8 mouse cellular contexts compared by ENCODE assay signal in the genomic region with DNA sequence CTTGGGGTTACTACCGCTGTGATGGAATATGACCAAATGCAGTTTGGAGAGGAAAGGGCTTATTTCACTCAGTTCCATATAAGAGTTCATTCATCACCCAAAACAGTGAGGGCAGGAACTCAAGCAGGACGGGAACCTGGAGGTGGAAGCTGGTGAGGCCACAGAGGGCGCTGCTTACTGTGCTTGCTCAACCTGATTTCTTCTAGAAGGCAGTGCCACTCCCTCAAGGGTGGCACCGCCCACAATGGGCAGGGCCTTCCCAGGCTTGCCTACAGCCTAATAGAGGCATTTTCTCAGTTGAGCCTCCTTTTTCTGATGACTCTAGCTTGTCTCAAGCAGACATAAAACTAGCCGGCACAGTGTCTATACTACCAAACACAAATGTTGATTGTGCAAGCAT. TPM values are rescaled to one million over a fixed set of nuclear protein-coding genes. Genes with fewer than 3 reads are reported as not detected.
A peak's percentile ranks its signal among the peaks of the same experiment; 100 is the strongest.
DNase-seq lines count a peak whose midpoint lies in the region; ATAC-seq and TF ChIP-seq lines count a peak whose summit lies in the region.

No protein-coding gene starts in this region.

- intact Hi-C loops in heart, adult 2 months (cut with DNase I) = no loop called here

- no peaks in the 10 kb centered on the region for H3K9me3 ChIP-seq in heart, embryonic 11.5 days (replicated peaks; ENCODE audit: control insufficient read depth, low read length)
- H3K9me3 ChIP-seq in E14TG2a.4 (ENCODE audit: low read length) = no peaks in the 10 kb centered on the region
- no peaks in the 10 kb centered on the region for H3K9me3 ChIP-seq in kidney, postnatal 0 days (replicated peaks; ENCODE audit: low read length)

- H3K27ac ChIP-seq in heart, adult 2 months = no peak overlapping the region
- no peak overlapping the region for H3K27ac ChIP-seq in heart, embryonic 11.5 days (ENCODE audit: low read depth, low read length)
- no peak overlapping the region for H3K27ac ChIP-seq in kidney, postnatal 0 days

- peak; percentile 28 to 56 for DNase-seq in heart, adult 2 months
- DNase-seq in c-Kit-positive CD71-positive TER-119-negative erythroid progenitor cells, embryonic 14.5 days (ENCODE audit: low read depth) = peak; percentile 72
- DNase-seq in kidney, postnatal 0 days (ENCODE audit: low spot score) = peak; percentile 33
- DNase-seq in thymus, postnatal 36 days = peak; percentile 37 to 57

- no peak overlapping the region for H3K4me3 ChIP-seq in heart, adult 2 months
- H3K4me3 ChIP-seq in heart, embryonic 11.5 days (ENCODE audit: low read depth, low read length) = no peak overlapping the region
- peak overlapping the region; percentile 41 for H3K4me3 ChIP-seq in E14TG2a.4 (replicated peaks; ENCODE audit: low read length)
- H3K4me3 ChIP-seq in kidney, postnatal 0 days (replicated peaks; ENCODE audit: low read depth, low read length) = no peak overlapping the region

- no peak overlapping the region for H3K9ac ChIP-seq in heart, adult 2 months (ENCODE audit: low read depth, low read length)
- no peak overlapping the region for H3K9ac ChIP-seq in heart, embryonic 11.5 days (ENCODE audit: low read depth, low read length)
- no peak overlapping the region for H3K9ac ChIP-seq in kidney, postnatal 0 days (ENCODE audit: low read depth, low read length)

- no peaks in the 10 kb centered on the region for H3K4me1 ChIP-seq in heart, adult 2 months (ENCODE audit: control insufficient read depth, insufficient read depth, low read length)
- no peaks in the 10 kb centered on the region for H3K4me1 ChIP-seq in heart, embryonic 11.5 days (ENCODE audit: control insufficient read depth, insufficient read depth, low read length)
- peaks cover 51% of the 10 kb centered on the region for H3K4me1 ChIP-seq in E14TG2a.4 (replicated peaks; ENCODE audit: low read depth, low read length)
- H3K4me1 ChIP-seq in kidney, postnatal 0 days (replicated peaks; ENCODE audit: insufficient read depth, low read length) = no peaks in the 10 kb centered on the region

- no peaks in the 10 kb centered on the region for H3K79me2 ChIP-seq in heart, adult 2 months (replicated peaks; ENCODE audit: control insufficient read depth, insufficient read depth, low read length)

- H3K4me2 ChIP-seq in heart, embryonic 11.5 days = no peak overlapping the region
- H3K4me2 ChIP-seq in kidney, postnatal 0 days (ENCODE audit: low read length) = no peak overlapping the region

- no peak; the same call in 1 of the 2 replicates for TF ChIP-seq CTCF in heart, adult 2 months (IDR thresholded peaks at IDR 0.05)
- no peak for TF ChIP-seq CTCF in E14TG2a.4 (conservative IDR thresholded peaks at IDR 0.05; ENCODE audit: low read length)
- peak; percentile 52 for TF ChIP-seq CTCF in kidney, postnatal 0 days (IDR thresholded peaks at IDR 0.05; ENCODE audit: low read depth)

- no peak for TF ChIP-seq POLR2A in heart, adult 2 months (IDR thresholded peaks at IDR 0.05; ENCODE audit: insufficient read depth, low read depth, low read length)

- no peaks in the 10 kb centered on the region for H3K36me3 ChIP-seq in heart, adult 2 months (ENCODE audit: control insufficient read depth, insufficient read depth, low read length)
- peaks cover 7% of the 10 kb centered on the region; the same call in 1 of the 2 replicates for H3K36me3 ChIP-seq in heart, embryonic 11.5 days (ENCODE audit: control insufficient read depth, insufficient read depth, low read length)
- H3K36me3 ChIP-seq in E14TG2a.4 (ENCODE audit: insufficient read depth, low read length) = peaks cover 23% of the 10 kb centered on the region
- no peaks in the 10 kb centered on the region for H3K36me3 ChIP-seq in kidney, postnatal 0 days (ENCODE audit: insufficient read depth, low read length)

- WGBS in heart, adult 2 months = 16% methylated on average over 5 of the region's 5 CpGs
- 16% methylated on average over 5 of the region's 5 CpGs for WGBS in heart, embryonic 11.5 days (ENCODE audit: insufficient replicate concordance)
- WGBS in kidney, postnatal 0 days = 29% methylated on average over 5 of the region's 5 CpGs

- H3K27me3 ChIP-seq in heart, adult 2 months (ENCODE audit: control insufficient read depth, insufficient read depth, low read length) = no peaks in the 10 kb centered on the region; the same call in 1 of the 2 replicates
- no peaks in the 10 kb centered on the region for H3K27me3 ChIP-seq in heart, embryonic 11.5 days (ENCODE audit: control insufficient read depth, insufficient read depth, low read length)
- no peaks in the 10 kb centered on the region for H3K27me3 ChIP-seq in E14TG2a.4 (ENCODE audit: insufficient read depth, low read length)
- no peaks in the 10 kb centered on the region for H3K27me3 ChIP-seq in kidney, postnatal 0 days (ENCODE audit: insufficient read depth, low read length)

- ATAC-seq in heart, embryonic 11.5 days (replicated peaks; ENCODE audit: insufficient number of reproducible peaks, low FRiP score, low TSS enrichment) = no peak
- ATAC-seq in kidney, postnatal 0 days (replicated peaks; ENCODE audit: low FRiP score, low read depth) = peak; percentile 40; the same call in 1 of the 2 replicates
- ATAC-seq in megakaryocyte progenitor cell, adult 5-6 weeks (replicated peaks; ENCODE audit: poor library complexity) = peak; percentile 89
- ATAC-seq in frontal cortex, adult (ENCODE audit: low TSS enrichment) = no peak; the same call in 1 of the 2 replicates

- TF ChIP-seq EP300 in heart, adult 2 months (IDR thresholded peaks at IDR 0.05; ENCODE audit: insufficient read depth, low read depth, low read length) = no peak

RNA-seq across cellular contexts. Expression of gene Retn, which starts 9.8 kb away (rescaled TPM):
- 1 to 10 TPM in 1 of 2 experiments, under 1 TPM in 1; 0.86 to 2.4 TPM for total RNA-seq in heart, adult 2 months (2021)
- 3.0 and 8.4 TPM in 2 replicates for polyA plus RNA-seq in heart, adult 2 months (2012; rRNA removed)
- polyA plus RNA-seq in heart, embryonic 11.5 days (2014; fragmentation: Nextera tagmentation; extraction: Ambion mirVana) = not detected in 2 replicates
- polyA plus RNA-seq in kidney, postnatal 0 days (2015; fragmentation: Nextera tagmentation; extraction: Ambion mirVana) = 0.27 and 0.58 TPM in 2 replicates
- 0.56 TPM in 1 of 2 replicates, not detected in the other for total RNA-seq in megakaryocyte progenitor cell, adult 5-6 weeks (2015)
- total RNA-seq in megakaryocyte progenitor cell, adult 5-6 weeks (2017) = not detected in 2 replicates

RNA-seq across cellular contexts. Expression of gene Stxbp2, which starts 15.0 kb away (rescaled TPM):
- total RNA-seq in heart, adult 2 months (2021) = 1 to 10 TPM; 5.7 to 6.4 TPM
- 9.6 and 13.4 TPM in 2 replicates for polyA plus RNA-seq in heart, adult 2 months (2012; rRNA removed)
- 57.7 and 60.2 TPM in 2 replicates for polyA plus RNA-seq in heart, embryonic 11.5 days (2014; fragmentation: Nextera tagmentation; extraction: Ambion mirVana)
- 88.6 and 93.3 TPM in 2 replicates for polyA plus RNA-seq in kidney, postnatal 0 days (2015; fragmentation: Nextera tagmentation; extraction: Ambion mirVana)
- total RNA-seq in megakaryocyte progenitor cell, adult 5-6 weeks (2015) = 113 and 143 TPM in 2 replicates
- total RNA-seq in megakaryocyte progenitor cell, adult 5-6 weeks (2017) = 93.7 and 166 TPM in 2 replicates

RNA-seq across cellular contexts. Expression of gene Mcemp1, which starts 19.8 kb away (rescaled TPM):
- under 1 TPM; 0.21 to 0.89 TPM for total RNA-seq in heart, adult 2 months (2021)
- 0.31 TPM in 1 of 2 replicates, not detected in the other for polyA plus RNA-seq in heart, adult 2 months (2012; rRNA removed)
- not detected in 2 replicates for polyA plus RNA-seq in heart, embryonic 11.5 days (2014; fragmentation: Nextera tagmentation; extraction: Ambion mirVana)
- polyA plus RNA-seq in kidney, postnatal 0 days (2015; fragmentation: Nextera tagmentation; extraction: Ambion mirVana) = 0.47 and 0.54 TPM in 2 replicates
- total RNA-seq in megakaryocyte progenitor cell, adult 5-6 weeks (2015) = 21.5 and 30.3 TPM in 2 replicates
- 16.0 TPM in 2 replicates for total RNA-seq in megakaryocyte progenitor cell, adult 5-6 weeks (2017)

RNA-seq across cellular contexts. Expression of gene Pcp2, which starts 20.5 kb away (rescaled TPM):
- not detected for total RNA-seq in heart, adult 2 months (2021)
- polyA plus RNA-seq in heart, adult 2 months (2012; rRNA removed) = not detected in 2 replicates
- 0.11 TPM in 1 of 2 replicates, not detected in the other for polyA plus RNA-seq in heart, embryonic 11.5 days (2014; fragmentation: Nextera tagmentation; extraction: Ambion mirVana)
- polyA plus RNA-seq in kidney, postnatal 0 days (2015; fragmentation: Nextera tagmentation; extraction: Ambion mirVana) = 0.42 TPM in 1 of 2 replicates, not detected in the other
- not detected in 2 replicates for total RNA-seq in megakaryocyte progenitor cell, adult 5-6 weeks (2015)
- total RNA-seq in megakaryocyte progenitor cell, adult 5-6 weeks (2017) = not detected in 2 replicates

RNA-seq across cellular contexts. Expression of gene Pet100, which starts 24.5 kb away (rescaled TPM):
- 10 to 100 TPM; 79.1 to 92.2 TPM for total RNA-seq in heart, adult 2 months (2021)
- polyA plus RNA-seq in heart, adult 2 months (2012; rRNA removed) = 7.6 and 13.6 TPM in 2 replicates
- 109 and 114 TPM in 2 replicates for polyA plus RNA-seq in heart, embryonic 11.5 days (2014; fragmentation: Nextera tagmentation; extraction: Ambion mirVana)
- 132 and 151 TPM in 2 replicates for polyA plus RNA-seq in kidney, postnatal 0 days (2015; fragmentation: Nextera tagmentation; extraction: Ambion mirVana)
- total RNA-seq in megakaryocyte progenitor cell, adult 5-6 weeks (2015) = 131 and 181 TPM in 2 replicates
- total RNA-seq in megakaryocyte progenitor cell, adult 5-6 weeks (2017) = 255 and 285 TPM in 2 replicates

Comparison
In these comparisons a context has a peak if more than half of its experiments do, and no peak if none do; other contexts are left out.
1. ATAC-seq: peak in kidney, postnatal 0 days (single experiment) and megakaryocyte progenitor cell, adult 5-6 weeks (single experiment); none in heart, embryonic 11.5 days (single experiment) and frontal cortex, adult (single experiment).
2. Peak in every context shown above with its lines, with median percentiles within 50 percentile points of each other: DNase-seq.